Mouse (Mus musculus) embryonic facial prominence, embryonic 10.5 days (tissue): ENCODE measurements at regions not wholly inside any gene's neighbourhood (a gene's known extent, or its start where the extent isn't known, plus 50 kb on each side); places are given as distances from the start of the nearest gene placed in this dataset.
A peak's percentile ranks its signal among the peaks of the same experiment; 100 is the strongest.

ENCODE experiments used
- DNase-seq: peaks from one replicate; pipeline ENCODE4 v3.0.0-alpha.2; 2017; ENCODE audit warnings: low spot score
- H3K27ac ChIP-seq: fragments of 300-500 bp; sonication (generic); replicated peaks from 2 replicates; pipeline ENCODE4 v1.5.1; 2016; ENCODE audit warnings: mild to moderate bottlenecking
- H3K27me3 ChIP-seq: fragments of 300-500 bp; sonication (generic); replicated peaks from 2 replicates; pipeline ENCODE4 v1.6.1; 2016; ENCODE audit warnings: low read depth, mild to moderate bottlenecking; ENCODE audit not compliant: poor library complexity, severe bottlenecking
- H3K36me3 ChIP-seq: fragments of 300-500 bp; sonication (generic); replicated peaks from 2 replicates; pipeline ENCODE4 v1.6.1; 2016; ENCODE audit warnings: mild to moderate bottlenecking, moderate library complexity
- H3K4me1 ChIP-seq: fragments of 300-500 bp; sonication (generic); 2 replicates; pipeline ENCODE4 v1.6.1; 2016
- H3K4me3 ChIP-seq: fragments of 300-500 bp; sonication (generic); 2 replicates; pipeline ENCODE4 v1.5.1; 2016; ENCODE audit warnings: mild to moderate bottlenecking, moderate library complexity
- H3K9me3 ChIP-seq: fragments of 300-500 bp; sonication (generic); 2 replicates; pipeline ENCODE4 v1.6.1; 2016; ENCODE audit warnings: mild to moderate bottlenecking
- WGBS: fragments of 180-500 bp; shearing (Covaris S2); methylation state at CpG from one replicate; pipeline ENCODE4 v1.1.7; 2016; 5-methylcytosine and 5-hydroxymethylcytosine counted together

DNA sequence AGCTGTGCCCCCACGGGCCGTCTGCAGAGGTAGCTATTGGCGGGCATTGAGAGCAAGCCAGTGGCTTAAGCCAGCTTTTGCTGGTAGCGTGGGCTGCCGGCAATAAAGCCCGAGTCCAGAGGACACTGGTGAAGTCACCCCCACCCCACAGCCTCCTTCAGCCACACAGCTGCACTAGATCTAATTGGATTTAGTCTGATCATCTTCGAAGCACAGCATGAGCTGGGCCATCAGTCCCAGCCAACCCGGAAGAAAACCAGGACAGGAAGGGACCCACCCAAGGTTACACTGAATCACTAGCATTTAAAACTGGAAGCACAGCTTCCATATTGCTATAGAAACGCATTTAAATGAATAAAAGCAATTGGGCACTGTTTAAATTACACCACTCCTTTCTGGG lies 96.4 kb downstream of the Tmx1 start:
- peaks cover 23% of the 10 kb centered on the region for H3K4me1 ChIP-seq
- no peak overlapping the region for H3K4me3 ChIP-seq
- H3K27ac ChIP-seq: no peak overlapping the region; the same call in 1 of the 2 replicates
- DNase-seq: no peak
- no peaks in the 10 kb centered on the region for H3K9me3 ChIP-seq
- WGBS: 79% methylated on average over 9 of the region's 9 CpGs
- H3K27me3 ChIP-seq: 0 out of 2 replicates have a peak, but pooled peaks cover 7% of the 10 kb centered on the region
- H3K36me3 ChIP-seq: no peaks in the 10 kb centered on the region

GRCm38 (mm10) chr12:70553866-70554265 lies 101.0 kb downstream of the Tmx1 start:
- Histone ChIP-seq H3K27me3 (no peaks in the 10 kb centered on the region), H3K4me3 (no peak overlapping the region), H3K9me3 (no peaks in the 10 kb centered on the region), H3K27ac (no peak overlapping the region), H3K4me1 (peaks cover 7% of the 10 kb centered on the region; the same call in 1 of the 2 replicates), H3K36me3 (no peaks in the 10 kb centered on the region)
- DNase-seq: no peak
- WGBS: 56% methylated on average over 6 of the region's 6 CpGs

- Histone ChIP-seq H3K9me3 (no peaks in the 10 kb centered on the region), H3K4me1 (peaks cover 7% of the 10 kb centered on the region; the same call in 1 of the 2 replicates), H3K4me3 (no peak overlapping the region), H3K27ac (no peak overlapping the region), H3K27me3 (no peaks in the 10 kb centered on the region), H3K36me3 (no peaks in the 10 kb centered on the region)
- WGBS: 63% methylated on average over 7 of the region's 7 CpGs
- DNase-seq: no peak
Observed at GRCm38 (mm10) chr12:70554586-70554985, 101.7 kb downstream of the Tmx1 start.

DNA sequence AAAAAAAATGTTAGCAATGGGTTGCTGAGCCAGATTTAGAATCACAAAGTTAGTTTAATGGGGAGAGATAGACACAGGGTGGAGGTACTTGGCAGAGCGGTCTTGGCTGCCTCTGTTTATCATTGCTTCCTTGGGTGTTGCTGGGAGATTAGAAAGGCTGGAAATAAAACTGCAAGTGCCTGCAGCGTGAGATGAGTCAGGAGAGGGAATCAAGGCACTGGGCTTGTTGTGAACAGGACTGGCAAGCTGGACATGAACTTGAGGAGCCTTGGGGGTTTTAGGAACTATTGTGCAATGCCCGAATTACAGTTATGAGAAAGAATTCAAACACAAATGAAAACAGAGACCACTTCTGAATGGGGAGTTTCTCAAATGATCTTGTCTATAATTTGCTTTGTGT lies 102.8 kb downstream of the Tmx1 start:
- DNase-seq: no peak
- peaks cover 7% of the 10 kb centered on the region; the same call in 1 of the 2 replicates for H3K4me1 ChIP-seq
- 81% methylated on average over 3 of the region's 3 CpGs for WGBS
- no peaks in the 10 kb centered on the region for H3K36me3 ChIP-seq
- H3K4me3 ChIP-seq: no peak overlapping the region
- H3K27ac ChIP-seq: no peak overlapping the region
- no peaks in the 10 kb centered on the region for H3K27me3 ChIP-seq
- no peaks in the 10 kb centered on the region for H3K9me3 ChIP-seq

GRCm38 (mm10) chr12:70556820-70557219 lies 103.9 kb downstream of the Tmx1 start:
- Histone ChIP-seq H3K9me3 (no peaks in the 10 kb centered on the region), H3K27me3 (no peaks in the 10 kb centered on the region), H3K4me3 (no peak overlapping the region), H3K36me3 (no peaks in the 10 kb centered on the region), H3K27ac (no peak overlapping the region), H3K4me1 (peaks cover 7% of the 10 kb centered on the region; the same call in 1 of the 2 replicates)
- no peak for DNase-seq
- 93% methylated on average over 6 of the region's 6 CpGs for WGBS

DNA sequence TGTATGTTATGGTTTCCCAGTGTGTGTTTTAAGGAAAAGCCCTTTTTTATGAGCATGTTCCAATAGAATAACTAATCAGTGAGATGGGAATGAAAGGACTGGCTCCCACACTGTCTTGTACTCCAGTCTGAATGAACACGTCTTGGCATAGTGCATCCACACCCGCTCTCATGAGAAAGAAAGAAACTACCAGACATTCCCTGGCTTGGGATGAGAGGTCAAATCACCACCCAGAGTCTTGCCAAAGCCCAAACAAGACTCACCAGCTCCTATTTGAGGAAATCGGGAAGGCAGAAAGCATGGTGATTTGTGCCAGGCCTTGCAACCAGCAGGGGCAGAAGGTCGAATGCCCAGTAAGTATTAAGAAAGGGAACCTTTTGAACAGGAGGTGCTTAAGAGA lies 110.6 kb downstream of the Tmx1 start:
- Histone ChIP-seq H3K27ac (no peak overlapping the region), H3K9me3 (no peaks in the 10 kb centered on the region), H3K36me3 (no peaks in the 10 kb centered on the region), H3K4me3 (no peak overlapping the region), H3K4me1 (no peaks in the 10 kb centered on the region), H3K27me3 (no peaks in the 10 kb centered on the region)
- 83% methylated on average over 4 of the region's 4 CpGs for WGBS
- no peak for DNase-seq

DNA sequence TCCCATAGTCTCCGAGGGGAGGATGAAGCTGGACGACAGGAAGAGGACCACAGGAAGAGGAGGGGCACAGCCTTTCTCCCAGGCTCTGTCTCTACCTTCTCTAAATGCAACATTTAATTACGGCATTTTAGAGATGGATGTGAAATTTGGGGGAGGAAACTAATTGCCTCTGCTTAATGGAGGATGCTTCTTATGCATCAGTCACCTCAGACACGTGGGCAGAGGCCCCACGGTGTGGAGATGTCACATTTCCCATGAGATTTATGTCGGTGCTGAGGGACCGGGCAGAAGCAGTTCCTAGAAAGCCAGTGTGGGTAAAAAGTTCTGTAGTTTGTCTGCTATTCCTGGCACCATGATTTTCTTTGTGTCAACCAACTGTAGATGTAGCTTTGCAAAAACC lies 122.8 kb downstream of the Tmx1 start:
- 79% methylated on average over 7 of the region's 7 CpGs for WGBS
- H3K27me3 ChIP-seq: no peaks in the 10 kb centered on the region
- no peak for DNase-seq
- H3K36me3 ChIP-seq: no peaks in the 10 kb centered on the region
- peaks cover 9% of the 10 kb centered on the region for H3K4me1 ChIP-seq
- H3K9me3 ChIP-seq: no peaks in the 10 kb centered on the region
- H3K27ac ChIP-seq: no peak overlapping the region
- no peak overlapping the region for H3K4me3 ChIP-seq

- Histone ChIP-seq H3K4me3 (no peak overlapping the region), H3K36me3 (no peaks in the 10 kb centered on the region), H3K4me1 (peaks cover 9% of the 10 kb centered on the region), H3K27me3 (no peaks in the 10 kb centered on the region), H3K27ac (no peak overlapping the region), H3K9me3 (no peaks in the 10 kb centered on the region)
- 81% methylated on average over 4 of the region's 4 CpGs for WGBS
- no peak for DNase-seq
Observed at GRCm38 (mm10) chr12:70577769-70578168, 124.9 kb downstream of the Tmx1 start.

- H3K4me3 ChIP-seq: no peak overlapping the region
- no peaks in the 10 kb centered on the region for H3K36me3 ChIP-seq
- no peaks in the 10 kb centered on the region for H3K27me3 ChIP-seq
- WGBS: 79% methylated on average over 8 of the region's 8 CpGs
- no peak for DNase-seq
- no peaks in the 10 kb centered on the region for H3K9me3 ChIP-seq
- H3K4me1 ChIP-seq: peaks cover 9% of the 10 kb centered on the region
- H3K27ac ChIP-seq: no peak overlapping the region
Observed at GRCm38 (mm10) chr12:70579328-70579905, 126.5 kb downstream of the Tmx1 start.

GRCm38 (mm10) chr12:70586181-70586580 lies 133.3 kb downstream of the Tmx1 start:
- Histone ChIP-seq H3K27ac (no peak overlapping the region), H3K27me3 (no peaks in the 10 kb centered on the region), H3K4me1 (peaks cover 12% of the 10 kb centered on the region; the same call in 1 of the 2 replicates), H3K4me3 (no peak overlapping the region), H3K9me3 (no peaks in the 10 kb centered on the region), H3K36me3 (no peaks in the 10 kb centered on the region)
- no peak for DNase-seq
- 87% methylated on average over 2 of the region's 2 CpGs for WGBS

DNA sequence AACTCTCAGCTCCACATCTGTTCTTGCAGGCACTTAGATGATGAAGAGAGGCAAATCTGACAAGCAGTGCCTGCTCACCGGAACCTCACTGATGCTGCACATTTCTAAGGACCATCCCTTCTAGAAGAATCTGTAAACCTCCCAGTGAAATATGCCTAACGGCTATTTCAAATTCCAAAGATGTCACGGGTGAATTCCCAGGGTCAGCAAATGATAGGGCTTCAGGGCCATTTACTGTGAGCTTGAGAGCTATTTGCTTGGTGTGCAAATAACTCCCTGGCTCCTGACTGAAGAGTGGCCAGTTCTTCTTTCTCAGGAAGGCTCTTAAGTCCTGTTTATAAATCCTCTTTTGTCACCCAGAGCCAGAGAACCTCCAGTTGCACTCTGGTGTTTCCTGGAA lies 135.3 kb downstream of the Tmx1 start:
- no peaks in the 10 kb centered on the region for H3K36me3 ChIP-seq
- no peaks in the 10 kb centered on the region for H3K9me3 ChIP-seq
- peak overlapping the region; percentile 19 for H3K27ac ChIP-seq
- no peaks in the 10 kb centered on the region for H3K27me3 ChIP-seq
- peak; percentile 13 for DNase-seq
- 34% methylated on average over 3 of the region's 3 CpGs for WGBS
- H3K4me1 ChIP-seq: peaks cover 12% of the 10 kb centered on the region; the same call in 1 of the 2 replicates
- no peak overlapping the region for H3K4me3 ChIP-seq

DNA sequence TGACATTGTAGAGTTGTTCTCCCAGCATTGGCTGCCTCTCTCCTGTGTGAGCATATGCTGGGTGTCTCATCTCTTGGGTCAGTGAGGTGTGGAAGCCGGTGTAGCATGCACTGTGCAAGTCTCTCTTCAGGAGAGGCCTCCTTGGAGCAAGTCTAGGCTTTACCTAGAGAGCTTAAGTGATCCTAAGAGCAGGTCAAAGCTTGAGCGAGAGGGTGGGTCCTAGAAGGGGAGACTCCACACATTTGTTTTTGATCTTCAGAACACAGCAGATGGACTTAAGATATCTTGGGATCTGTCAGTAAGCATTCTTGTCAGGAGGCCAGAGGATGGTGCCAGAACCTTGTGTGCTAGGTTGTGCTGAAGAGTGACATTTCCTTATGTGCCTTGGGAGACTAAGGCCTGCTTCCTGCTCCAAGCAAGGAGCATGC lies 136.4 kb downstream of the Tmx1 start:
- Histone ChIP-seq H3K27ac (no peak overlapping the region; the same call in 1 of the 2 replicates), H3K4me1 (peaks cover 12% of the 10 kb centered on the region; the same call in 1 of the 2 replicates), H3K4me3 (no peak overlapping the region), H3K27me3 (no peaks in the 10 kb centered on the region), H3K9me3 (no peaks in the 10 kb centered on the region), H3K36me3 (no peaks in the 10 kb centered on the region)
- no peak for DNase-seq
- 82% methylated on average over 2 of the region's 2 CpGs for WGBS

GRCm38 (mm10) chr12:70590456-70591050 lies 137.7 kb downstream of the Tmx1 start:
- Histone ChIP-seq H3K27ac (no peak overlapping the region), H3K36me3 (no peaks in the 10 kb centered on the region), H3K4me3 (no peak overlapping the region), H3K9me3 (no peaks in the 10 kb centered on the region), H3K4me1 (peaks cover 12% of the 10 kb centered on the region; the same call in 1 of the 2 replicates), H3K27me3 (no peaks in the 10 kb centered on the region)
- WGBS: 88% methylated on average over 12 of the region's 12 CpGs
- DNase-seq: no peak
